13 mouse cellular contexts compared by ENCODE assay signal in genomic region chr5:53326491-53326890, GRCm38 (mm10). TPM values are rescaled to one million over a fixed set of nuclear protein-coding genes. Genes with fewer than 3 reads are reported as not detected.
DNase-seq lines count a peak whose midpoint lies in the region; ATAC-seq and TF ChIP-seq lines count a peak whose summit lies in the region.
"Had no signal": no experiment of that assay in that cellular context is flagged by ENCODE, and none has a peak within 500 bp of the region (broad histone marks: within the 10 kb centered on the region; RNA-seq: fewer than 3 reads in every experiment).

No protein-coding gene starts in this region.

- no peak overlapping the region for H3K4me3 ChIP-seq in embryonic facial prominence, embryonic 13.5 days
- no peak overlapping the region for H3K4me3 ChIP-seq in embryonic facial prominence, embryonic 10.5 days
- no peak overlapping the region for H3K4me3 ChIP-seq in kidney, embryonic 15.5 days (replicated peaks)
- H3K4me3 ChIP-seq in hindbrain, embryonic 15.5 days, result no peak overlapping the region
- H3K4me3 ChIP-seq in midbrain, postnatal 0 days (ENCODE audit: low read depth, low read length), result no peak overlapping the region
- no peak overlapping the region for H3K4me3 ChIP-seq in kidney, embryonic 14.5 days (ENCODE audit: low read length)
- H3K4me3 ChIP-seq: liver, embryonic 12.5 days; lung, embryonic 15.5 days had no signal

- H3K36me3 ChIP-seq in embryonic facial prominence, embryonic 13.5 days, result no peaks in the 10 kb centered on the region
- no peaks in the 10 kb centered on the region for H3K36me3 ChIP-seq in embryonic facial prominence, embryonic 10.5 days (replicated peaks)
- no peaks in the 10 kb centered on the region for H3K36me3 ChIP-seq in kidney, embryonic 15.5 days
- no peaks in the 10 kb centered on the region for H3K36me3 ChIP-seq in hindbrain, embryonic 15.5 days
- H3K36me3 ChIP-seq in midbrain, postnatal 0 days (ENCODE audit: insufficient read depth, low read length), result no peaks in the 10 kb centered on the region
- no peaks in the 10 kb centered on the region for H3K36me3 ChIP-seq in kidney, embryonic 14.5 days (ENCODE audit: control insufficient read depth, insufficient read depth, low read length)
- H3K36me3 ChIP-seq: G1E; liver, embryonic 12.5 days; lung, embryonic 15.5 days had no signal

- H3K9ac ChIP-seq in embryonic facial prominence, embryonic 13.5 days, result no peak overlapping the region
- no peak overlapping the region for H3K9ac ChIP-seq in kidney, embryonic 15.5 days
- H3K9ac ChIP-seq in hindbrain, embryonic 15.5 days, result no peak overlapping the region
- H3K9ac ChIP-seq in midbrain, postnatal 0 days (replicated peaks; ENCODE audit: low read length, poor library complexity, severe bottlenecking), result no peak overlapping the region
- no peak overlapping the region for H3K9ac ChIP-seq in kidney, embryonic 14.5 days (ENCODE audit: low read depth, low read length)
- H3K9ac ChIP-seq: liver, embryonic 12.5 days; lung, embryonic 15.5 days had no signal

- no peak for DNase-seq in embryonic facial prominence, embryonic 10.5 days (ENCODE audit: low spot score)
- no peak for DNase-seq in kidney, postnatal 4 days
- DNase-seq in midbrain, postnatal 0 days (ENCODE audit: low spot score), result no peak
- no peak for DNase-seq in kidney, adult 11 months

- H3K27ac ChIP-seq in embryonic facial prominence, embryonic 13.5 days, result no peak overlapping the region
- H3K27ac ChIP-seq in embryonic facial prominence, embryonic 10.5 days (replicated peaks), result no peak overlapping the region
- H3K27ac ChIP-seq in kidney, embryonic 15.5 days, result no peak overlapping the region
- H3K27ac ChIP-seq in hindbrain, embryonic 15.5 days (replicated peaks), result no peak overlapping the region
- no peak overlapping the region for H3K27ac ChIP-seq in midbrain, postnatal 0 days (ENCODE audit: low read depth, low read length)
- H3K27ac ChIP-seq in kidney, embryonic 14.5 days (ENCODE audit: low read depth, low read length), result no peak overlapping the region
- H3K27ac ChIP-seq: liver, embryonic 12.5 days; lung, embryonic 15.5 days had no signal

- no peaks in the 10 kb centered on the region for H3K9me3 ChIP-seq in embryonic facial prominence, embryonic 13.5 days
- no peaks in the 10 kb centered on the region for H3K9me3 ChIP-seq in embryonic facial prominence, embryonic 10.5 days
- no peaks in the 10 kb centered on the region for H3K9me3 ChIP-seq in kidney, embryonic 15.5 days (replicated peaks)
- no peaks in the 10 kb centered on the region for H3K9me3 ChIP-seq in hindbrain, embryonic 15.5 days
- H3K9me3 ChIP-seq in midbrain, postnatal 0 days (ENCODE audit: low read length), result no peaks in the 10 kb centered on the region
- no peaks in the 10 kb centered on the region for H3K9me3 ChIP-seq in kidney, embryonic 14.5 days (ENCODE audit: control insufficient read depth, low read length)
- H3K9me3 ChIP-seq: G1E; liver, embryonic 12.5 days; lung, embryonic 15.5 days had no signal

- peak overlapping the region; percentile 32 for H3K4me2 ChIP-seq in embryonic facial prominence, embryonic 13.5 days
- H3K4me2 ChIP-seq in kidney, embryonic 15.5 days, result no peak overlapping the region
- H3K4me2 ChIP-seq in hindbrain, embryonic 15.5 days, result peak overlapping the region; percentile 38; the same call in 1 of the 2 replicates
- no peak overlapping the region for H3K4me2 ChIP-seq in midbrain, postnatal 0 days (ENCODE audit: low read depth, low read length, poor library complexity, severe bottlenecking)
- H3K4me2 ChIP-seq in kidney, embryonic 14.5 days (replicated peaks; ENCODE audit: low read depth, low read length), result no peak overlapping the region
- H3K4me2 ChIP-seq: heart, embryonic 11.5 days; liver, embryonic 12.5 days; lung, embryonic 15.5 days had no signal

- TF ChIP-seq CTCF in midbrain, postnatal 0 days (IDR thresholded peaks at IDR 0.05), result no peak

- 0 out of 2 replicates have a peak, but pooled peaks cover 12% of the 10 kb centered on the region for H3K27me3 ChIP-seq in embryonic facial prominence, embryonic 13.5 days
- H3K27me3 ChIP-seq in embryonic facial prominence, embryonic 10.5 days (replicated peaks; ENCODE audit: low read depth, poor library complexity, severe bottlenecking), result peaks cover 14% of the 10 kb centered on the region
- peaks cover 13% of the 10 kb centered on the region for H3K27me3 ChIP-seq in kidney, embryonic 15.5 days
- no peaks in the 10 kb centered on the region for H3K27me3 ChIP-seq in hindbrain, embryonic 15.5 days
- no peaks in the 10 kb centered on the region for H3K27me3 ChIP-seq in midbrain, postnatal 0 days (ENCODE audit: insufficient read depth, low read length)
- no peaks in the 10 kb centered on the region for H3K27me3 ChIP-seq in kidney, embryonic 14.5 days (ENCODE audit: control insufficient read depth, insufficient read depth, low read length)

- peaks cover 13% of the 10 kb centered on the region; the same call in 1 of the 2 replicates for H3K4me1 ChIP-seq in embryonic facial prominence, embryonic 13.5 days
- peaks cover 41% of the 10 kb centered on the region for H3K4me1 ChIP-seq in embryonic facial prominence, embryonic 10.5 days
- H3K4me1 ChIP-seq in kidney, embryonic 15.5 days, result peaks cover 14% of the 10 kb centered on the region
- H3K4me1 ChIP-seq in hindbrain, embryonic 15.5 days (replicated peaks), result peaks cover 14% of the 10 kb centered on the region
- H3K4me1 ChIP-seq in midbrain, postnatal 0 days (ENCODE audit: insufficient read depth, low read length), result no peaks in the 10 kb centered on the region
- H3K4me1 ChIP-seq in kidney, embryonic 14.5 days (ENCODE audit: control insufficient read depth, insufficient read depth, low read length), result peaks cover 4% of the 10 kb centered on the region
- H3K4me1 ChIP-seq: liver, embryonic 12.5 days; lung, embryonic 15.5 days had no signal

- ATAC-seq in embryonic facial prominence, embryonic 13.5 days (ENCODE audit: insufficient number of reproducible peaks, insufficient read depth, low FRiP score, low TSS enrichment, low read depth), result no peak
- peak; percentile 11; the same call in 1 of the 2 replicates for ATAC-seq in kidney, embryonic 15.5 days (replicated peaks; ENCODE audit: low FRiP score)
- ATAC-seq in hindbrain, embryonic 15.5 days (ENCODE audit: low FRiP score, low read depth), result peak; percentile 54
- ATAC-seq in midbrain, postnatal 0 days (ENCODE audit: low FRiP score), result 0 out of 2 replicates have a peak, but pooled peaks have one; percentile 32
- ATAC-seq in kidney, embryonic 14.5 days (ENCODE audit: low FRiP score, low TSS enrichment), result no peak; the same call in 1 of the 2 replicates
- ATAC-seq: intestine, postnatal 0 days; liver, embryonic 12.5 days had no signal

- 68% methylated on average over 5 of the region's 5 CpGs for WGBS in embryonic facial prominence, embryonic 13.5 days
- 72% methylated on average over 5 of the region's 5 CpGs for WGBS in embryonic facial prominence, embryonic 10.5 days
- WGBS in kidney, embryonic 15.5 days, result 63% methylated on average over 5 of the region's 5 CpGs
- WGBS in hindbrain, embryonic 15.5 days, result 52% methylated on average over 5 of the region's 5 CpGs
- 65% methylated on average over 5 of the region's 5 CpGs for WGBS in midbrain, postnatal 0 days
- WGBS in kidney, embryonic 14.5 days, result 62% methylated on average over 5 of the region's 5 CpGs

RNA-seq across cellular contexts. Expression of gene Smim20, which starts 59.6 kb away (rescaled TPM):
- polyA plus RNA-seq in embryonic facial prominence, embryonic 13.5 days (2015; fragmentation: Nextera tagmentation; extraction: Ambion mirVana), result 77.5 and 87.9 TPM in 2 replicates
- 53.2 and 57.7 TPM in 2 replicates for polyA plus RNA-seq in embryonic facial prominence, embryonic 10.5 days (2016; fragmentation: Nextera tagmentation; extraction: Ambion mirVana)
- 82.0 and 82.7 TPM in 2 replicates for polyA plus RNA-seq in kidney, embryonic 15.5 days (2015; fragmentation: Nextera tagmentation; extraction: Ambion mirVana)
- 72.9 and 79.5 TPM in 2 replicates for polyA plus RNA-seq in hindbrain, embryonic 15.5 days (2015; fragmentation: Nextera tagmentation; extraction: Ambion mirVana)
- 35.7 and 40.2 TPM in 2 replicates for total RNA-seq in midbrain, postnatal 0 days (2014; rRNA removed)
- polyA plus RNA-seq in midbrain, postnatal 0 days (2015; fragmentation: Nextera tagmentation; extraction: Ambion mirVana), result 76.0 and 83.3 TPM in 2 replicates
- 91.7 and 106 TPM in 2 replicates for polyA plus RNA-seq in kidney, embryonic 14.5 days (2014; fragmentation: Nextera tagmentation; extraction: Ambion mirVana)

Comparison
In these comparisons a context has a peak if more than half of its experiments do, and no peak if none do; other contexts are left out.
1. ATAC-seq: peak in kidney, embryonic 15.5 days (single experiment), hindbrain, embryonic 15.5 days (single experiment) and midbrain, postnatal 0 days (single experiment); none in embryonic facial prominence, embryonic 13.5 days (single experiment) and kidney, embryonic 14.5 days (single experiment).
2. H3K4me2 ChIP-seq: peak in embryonic facial prominence, embryonic 13.5 days (single experiment) and hindbrain, embryonic 15.5 days (single experiment); none in kidney, embryonic 15.5 days (single experiment), midbrain, postnatal 0 days (single experiment) and kidney, embryonic 14.5 days (single experiment).